Mouse (Mus musculus) stomach, postnatal 0 days (tissue): ENCODE data around the gene Prelp. TPM values are rescaled to one million over a fixed set of nuclear protein-coding genes. Genes with fewer than 3 reads are reported as not detected.
"Not testable (repeated sequence)": the region's sequence is repeated elsewhere in the genome, so short reads cannot be mapped to it uniquely, and the experiment has no call there.

Experiments
- ATAC-seq: fragments of 200-750 bp; cut with Nextera tagmentation; 2 replicates; pipeline ENCODE4 v1.8.0; 2017; ENCODE audit not compliant: low FRiP score, low TSS enrichment
- DNase-seq: peaks from one replicate; pipeline ENCODE4 v3.0.0-alpha.2; 2016; ENCODE audit warnings: low spot score
- H3K27ac ChIP-seq: fragments of 300-500 bp; sonication (generic); replicated peaks from 2 replicates; pipeline ENCODE4 v1.5.1; 2014; ENCODE audit warnings: mild to moderate bottlenecking, control low read depth
- H3K27me3 ChIP-seq: fragments of 300-500 bp; sonication (generic); 2 replicates; pipeline ENCODE4 v1.6.1; 2014; ENCODE audit warnings: low read length; ENCODE audit not compliant: control insufficient read depth, insufficient read depth
- H3K36me3 ChIP-seq: fragments of 300-500 bp; sonication (generic); 2 replicates; pipeline ENCODE4 v1.6.1; 2014; ENCODE audit warnings: low read length, mixed read lengths; ENCODE audit not compliant: control insufficient read depth, insufficient read depth
- H3K4me1 ChIP-seq: fragments of 300-500 bp; sonication (generic); replicated peaks from 2 replicates; pipeline ENCODE4 v1.6.1; 2014; ENCODE audit warnings: antibody characterized with exemption; ENCODE audit not compliant: control insufficient read depth, insufficient read depth
- H3K4me2 ChIP-seq: fragments of 300-500 bp; sonication (generic); replicated peaks from 2 replicates; pipeline ENCODE4 v1.6.1; 2014; ENCODE audit warnings: low read depth, mild to moderate bottlenecking, control low read depth, moderate library complexity
- H3K4me3 ChIP-seq: fragments of 300-500 bp; sonication (generic); 2 replicates; pipeline ENCODE4 v1.5.1; 2014; ENCODE audit warnings: low read depth, low read length, control low read depth
- H3K9ac ChIP-seq: fragments of 300-500 bp; sonication (generic); 2 replicates; pipeline ENCODE4 v1.6.1; 2014; ENCODE audit warnings: mild to moderate bottlenecking, low read length, control low read depth, mixed read lengths
- H3K9me3 ChIP-seq: fragments of 300-500 bp; sonication (generic); 2 replicates; pipeline ENCODE4 v1.6.1; 2016; ENCODE audit warnings: low read length; ENCODE audit not compliant: control insufficient read depth
- CTCF ChIP-seq: IDR thresholded peaks from 2 replicates; pipeline ENCODE4 v1.5.1; 2016; ENCODE audit warnings: antibody characterized with exemption, low read depth, mild to moderate bottlenecking, moderate library complexity
- EP300 ChIP-seq: optimal IDR thresholded peaks from 2 replicates; pipeline ENCODE3; 2016; ENCODE audit warnings: antibody characterized with exemption
- WGBS: fragments of 180-500 bp; shearing (Covaris S2); extraction: QIAGEN DNeasy Blood & Tissue Kit; methylation state at CpG from one replicate; pipeline ENCODE4 v1.1.7; 2014; 5-methylcytosine and 5-hydroxymethylcytosine counted together
- polyA plus RNA-seq: library from polyadenylated mRNA; unstranded; fragments of >200 nt; fragmentation: Nextera tagmentation; extraction: Ambion mirVana; gene quantifications from 2 replicates; pipeline ENCODE4 v1.2.1, GENCODE M21; 2015

The Prelp gene
- polyA plus RNA-seq, 1 experiment from 2014 or later = 4.7 TPM

- no peaks in the 10 kb centered on the region for H3K27me3 ChIP-seq
- ATAC-seq (no peak), DNase-seq (no peak)
- TF ChIP-seq EP300 = no peak
- no peak for TF ChIP-seq CTCF
- peak overlapping the region; percentile 23; the same call in 1 of the 2 replicates for H3K9ac ChIP-seq
- 53% methylated on average over 5 of the region's 5 CpGs for WGBS
- H3K4me1 ChIP-seq = peaks cover 21% of the 10 kb centered on the region
- no peak overlapping the region for H3K4me2 ChIP-seq
- no peaks in the 10 kb centered on the region for H3K9me3 ChIP-seq
- H3K27ac ChIP-seq = peak overlapping the region; percentile 88
- no peak overlapping the region for H3K4me3 ChIP-seq
- no peaks in the 10 kb centered on the region for H3K36me3 ChIP-seq
These were observed 43.5 kb upstream of the Prelp start for GRCm38 (mm10) chr1:133964742-133965141.

- H3K36me3 ChIP-seq, ATAC-seq, H3K9me3 ChIP-seq, H3K4me2 ChIP-seq, H3K27me3 ChIP-seq, H3K9ac ChIP-seq, H3K4me3 ChIP-seq, DNase-seq, H3K27ac ChIP-seq: not testable (repeated sequence)
- WGBS = 81% methylated on average over 1 of the region's 1 CpGs
- peaks cover 20% of the 10 kb centered on the region for H3K4me1 ChIP-seq
These were observed 42.4 kb upstream of the Prelp start for GRCm38 (mm10) chr1:133963578-133963977.

GRCm38 (mm10) chr1:133963128-133963527 is 41.9 kb upstream of the Prelp start:
- peaks cover 16% of the 10 kb centered on the region for H3K4me1 ChIP-seq
- H3K27ac ChIP-seq, H3K9me3 ChIP-seq, H3K27me3 ChIP-seq, H3K4me3 ChIP-seq, H3K9ac ChIP-seq, DNase-seq, H3K36me3 ChIP-seq, ATAC-seq, H3K4me2 ChIP-seq: not testable (repeated sequence)
- WGBS = 90% methylated on average over 3 of the region's 3 CpGs

GRCm38 (mm10) chr1:133961281-133962134 is 40.3 kb upstream of the Prelp start:
- Histone ChIP-seq H3K27me3 (no peaks in the 10 kb centered on the region), H3K4me1 (peaks cover 12% of the 10 kb centered on the region), H3K9me3 (no peaks in the 10 kb centered on the region), H3K27ac (peak overlapping the region; percentile 58), H3K9ac (peak overlapping the region; percentile 23; the same call in 1 of the 2 replicates), H3K4me3 (no peak overlapping the region), H3K36me3 (no peaks in the 10 kb centered on the region), H3K4me2 (no peak overlapping the region)
- TF ChIP-seq EP300 (no peak), CTCF (peak; percentile 90)
- ATAC-seq (peak; percentile 78), DNase-seq (peak; percentile 77)
- 19% methylated on average over 18 of the region's 18 CpGs for WGBS

- no peaks in the 10 kb centered on the region for H3K9me3 ChIP-seq
- no peak for DNase-seq
- no peak overlapping the region for H3K9ac ChIP-seq
- H3K4me3 ChIP-seq = no peak overlapping the region
- 47% methylated on average over 5 of the region's 5 CpGs for WGBS
- TF ChIP-seq CTCF = no peak
- no peak for TF ChIP-seq EP300
- no peak overlapping the region for H3K4me2 ChIP-seq
- peaks cover 8% of the 10 kb centered on the region; the same call in 1 of the 2 replicates for H3K4me1 ChIP-seq
- no peaks in the 10 kb centered on the region for H3K27me3 ChIP-seq
- H3K27ac ChIP-seq = peak overlapping the region; percentile 69
- no peak for ATAC-seq
- H3K36me3 ChIP-seq = no peaks in the 10 kb centered on the region
These were observed 38.3 kb upstream of the Prelp start for GRCm38 (mm10) chr1:133959521-133959920.

GRCm38 (mm10) chr1:133954009-133954408 is 32.8 kb upstream of the Prelp start:
- H3K9me3 ChIP-seq = no peaks in the 10 kb centered on the region
- 49% methylated on average over 2 of the region's 2 CpGs for WGBS
- no peak for DNase-seq
- no peak overlapping the region for H3K4me2 ChIP-seq
- TF ChIP-seq EP300 (no peak), CTCF (no peak)
- H3K36me3 ChIP-seq = no peaks in the 10 kb centered on the region
- H3K27ac ChIP-seq = no peak overlapping the region
- no peaks in the 10 kb centered on the region for H3K27me3 ChIP-seq
- no peak for ATAC-seq
- H3K9ac ChIP-seq = no peak overlapping the region
- H3K4me3 ChIP-seq = no peak overlapping the region
- H3K4me1 ChIP-seq = no peaks in the 10 kb centered on the region
